Mouse (Mus musculus) heart, adult 9 months (tissue): ENCODE results near the gene Lingo3.
"Not testable (repeated sequence)": the region's sequence is repeated elsewhere in the genome, so short reads cannot be mapped to it uniquely, and the experiment has no call there.

ENCODE experiments used
- DNase-seq, 2 experiments: peaks; one replicate each; pipeline ENCODE4 v3.0.0; 2022; ENCODE audit warnings: low spot score in 2 of 2

Lingo3 gene

GRCm38 (mm10) chr10:80821991-80822390, 21.8 kb downstream of the Lingo3 start:
- no peak for DNase-seq

DNA sequence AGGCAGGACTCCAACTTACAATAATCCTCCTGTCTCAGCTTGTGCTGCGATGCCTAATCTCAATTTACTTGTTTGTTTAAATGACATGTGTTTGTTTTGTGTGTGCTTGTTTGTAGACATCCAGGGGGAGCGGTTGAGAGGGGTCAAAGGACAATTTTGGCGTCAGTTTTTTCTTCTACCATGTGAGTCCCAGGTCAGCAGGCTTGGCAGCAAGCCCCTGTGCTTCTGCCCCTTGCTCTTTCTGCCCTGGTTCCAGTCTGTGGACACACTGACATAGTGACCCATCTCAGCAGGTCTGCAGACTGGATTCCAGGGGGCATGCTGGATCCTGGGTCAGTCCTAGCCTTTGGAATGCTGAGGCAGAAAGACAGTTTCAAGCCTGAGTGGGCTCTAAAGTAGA, 24.4 kb downstream of the Lingo3 start:
- no peak for DNase-seq

- no peak for DNase-seq
Measured at GRCm38 (mm10) chr10:80818599-80819281, 25.1 kb downstream of the Lingo3 start.

DNA sequence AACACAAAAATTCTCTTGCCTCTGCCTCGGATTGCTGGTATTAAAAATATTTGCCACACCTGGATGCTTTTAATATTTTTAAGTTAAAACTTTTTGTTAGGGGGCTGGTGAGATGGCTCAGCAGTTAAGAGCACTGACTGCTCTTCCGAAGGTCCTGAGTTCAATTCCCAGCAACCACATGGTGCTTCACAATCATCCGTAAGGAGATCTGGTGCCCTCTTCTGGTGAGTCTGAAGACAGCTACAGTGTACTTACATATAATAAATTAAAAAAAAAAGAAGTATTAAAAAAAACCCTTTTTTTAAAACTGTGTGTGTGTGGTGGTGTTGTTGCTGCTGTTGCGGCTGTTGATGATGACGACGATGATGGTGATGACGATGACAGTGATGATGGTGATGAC, 25.9 kb downstream of the Lingo3 start:
- not testable (repeated sequence) for DNase-seq

- DNase-seq = no peak
Measured at GRCm38 (mm10) chr10:80817164-80817563, 26.7 kb downstream of the Lingo3 start.

- DNase-seq = not testable (repeated sequence)
Measured at GRCm38 (mm10) chr10:80816303-80816702, 27.5 kb downstream of the Lingo3 start.

- DNase-seq = no peak
Measured at GRCm38 (mm10) chr10:80814800-80815199, 29.0 kb downstream of the Lingo3 start.

GRCm38 (mm10) chr10:80813366-80813765, 30.5 kb downstream of the Lingo3 start, which contains the start of gene Jsrp1:
Gene Jsrp1 (minus strand): TSS chr10:80813498.
- DNase-seq = no peak

- DNase-seq = no peak
Measured at GRCm38 (mm10) chr10:80812391-80813041, 31.3 kb downstream of the Lingo3 start.

DNA sequence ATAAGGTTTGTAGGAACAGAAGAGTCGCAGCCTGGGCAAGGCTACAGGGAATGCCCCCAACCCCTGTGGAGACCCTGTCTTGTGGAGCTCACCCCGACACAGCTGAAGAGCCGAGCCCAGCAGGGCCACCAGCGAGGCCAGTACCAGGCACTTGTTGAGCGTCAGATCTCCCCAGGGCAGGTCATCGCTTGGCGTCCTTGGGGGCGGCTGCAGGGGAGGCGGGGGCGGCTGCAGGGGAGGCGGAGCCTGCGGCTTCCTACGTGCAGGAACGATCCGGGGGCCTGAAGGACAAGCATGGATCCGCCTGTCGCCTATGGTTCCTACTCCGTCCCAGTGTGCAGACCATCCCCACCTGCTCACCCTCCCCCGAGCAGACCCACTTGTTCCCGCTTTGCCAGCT, 33.8 kb downstream of the Lingo3 start:
- DNase-seq = no peak

DNA sequence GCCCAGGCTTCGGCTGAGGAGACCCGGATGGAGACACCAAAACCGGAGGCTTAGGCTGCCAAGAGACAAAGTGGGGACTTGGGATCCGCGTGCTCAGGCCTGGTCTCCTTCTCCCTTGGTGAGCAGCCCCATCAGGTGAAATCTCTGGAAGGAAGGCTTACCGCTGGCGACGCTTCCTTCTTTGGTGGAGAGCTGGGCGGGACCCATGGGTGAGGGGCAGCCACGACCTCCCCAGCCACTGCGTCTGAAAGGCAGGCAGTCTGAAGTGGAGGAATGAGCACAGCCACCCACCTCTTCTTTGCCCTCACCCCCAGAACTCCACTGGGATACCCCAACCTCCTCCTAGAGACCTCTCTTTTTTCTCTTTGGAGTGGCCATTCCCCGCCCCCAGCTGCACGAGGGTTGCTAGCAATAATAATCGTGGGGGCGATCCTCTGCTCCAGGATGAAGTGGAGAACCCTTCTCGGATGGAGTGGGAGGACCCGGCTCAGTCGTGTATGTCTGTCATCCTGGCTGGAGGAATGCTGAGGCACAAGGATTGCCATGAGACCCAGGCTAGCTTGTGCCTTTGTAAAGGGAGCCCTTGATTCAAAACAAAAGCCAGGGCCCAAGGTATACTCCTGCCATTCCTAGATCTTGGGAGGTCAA, 34.7 kb downstream of the Lingo3 start:
- DNase-seq = no peak

DNA sequence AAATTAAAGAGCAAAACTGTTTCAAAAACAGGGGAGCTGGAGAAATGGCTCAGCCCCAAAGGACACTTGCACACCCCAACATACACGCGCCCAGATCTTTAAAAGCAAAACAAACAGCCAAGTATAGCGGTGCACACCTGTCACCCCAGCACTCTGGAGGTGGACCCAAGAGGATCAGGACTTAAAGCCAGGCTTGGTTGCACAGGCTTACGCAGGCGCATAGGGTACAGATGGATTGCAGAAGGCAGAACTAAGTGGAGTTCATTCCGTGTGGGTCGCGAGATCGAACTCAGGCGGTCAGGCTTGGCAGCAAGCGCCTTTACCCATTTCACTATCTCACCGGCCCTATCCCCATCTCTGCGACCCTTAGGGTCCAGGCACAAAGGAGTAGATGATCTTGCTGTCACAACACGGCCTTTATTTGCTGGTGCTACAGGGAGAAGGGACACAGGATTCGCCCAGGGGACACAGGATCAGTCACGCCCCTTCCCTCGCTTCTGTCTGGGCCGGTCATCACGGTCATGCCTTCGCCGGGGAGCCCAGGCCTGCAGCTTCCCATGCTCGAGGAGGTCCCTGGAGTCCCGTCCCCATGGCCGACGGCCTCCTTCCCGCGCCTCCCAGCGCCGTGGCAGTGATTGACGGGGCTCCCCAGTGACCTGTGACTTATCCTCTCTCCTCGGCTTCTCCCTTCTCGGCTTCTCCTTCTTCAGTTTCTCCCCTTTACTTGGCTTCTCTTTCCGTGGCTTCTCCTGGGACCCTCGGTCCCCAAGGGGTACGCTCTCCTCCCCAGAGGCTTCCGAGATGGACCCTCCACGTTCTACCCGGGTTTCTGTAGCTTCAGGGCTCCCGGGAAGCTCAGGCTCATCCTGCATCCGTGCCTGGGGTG, 35.5 kb downstream of the Lingo3 start:
- no peak for DNase-seq

- peak; percentile 78 to 80 for DNase-seq
Measured at GRCm38 (mm10) chr10:80807057-80807627, 36.7 kb downstream of the Lingo3 start.

DNA sequence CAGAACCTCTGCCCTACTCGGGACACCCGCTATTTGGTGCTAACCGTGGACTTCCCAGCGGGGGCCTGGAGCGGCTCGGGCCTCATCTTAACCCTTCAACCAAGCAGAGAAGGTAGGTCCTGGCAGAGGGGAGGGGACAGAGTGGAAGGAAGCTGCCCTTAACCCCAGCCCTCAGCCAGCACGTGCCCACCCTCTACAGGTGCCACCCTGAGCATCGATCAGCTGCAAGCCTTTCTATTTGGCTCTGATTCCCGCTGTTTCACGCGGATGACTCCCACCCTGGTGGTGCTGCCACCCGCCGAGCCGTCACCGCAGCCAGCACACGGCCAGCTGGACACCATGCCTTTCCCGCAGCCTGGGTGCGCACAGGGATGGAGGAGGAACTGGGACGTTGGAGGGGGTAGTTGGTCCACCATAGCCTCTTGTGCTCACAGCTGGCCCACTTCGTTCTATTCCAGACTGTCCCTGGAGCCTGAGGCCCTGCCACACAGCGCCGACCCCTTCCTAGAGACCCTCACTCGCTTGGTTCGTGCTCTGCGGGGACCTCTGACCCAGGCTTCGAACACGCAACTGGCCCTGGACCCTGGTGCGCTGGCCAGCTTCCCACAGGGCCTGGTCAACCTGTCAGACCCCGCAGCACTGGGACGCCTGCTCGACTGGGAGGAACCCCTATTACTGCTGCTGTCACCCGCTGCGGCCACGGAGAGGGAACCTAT, 37.3 kb downstream of the Lingo3 start:
- no peak for DNase-seq

- peak in 1 of 2 experiments; percentile 56 for DNase-seq
Measured at GRCm38 (mm10) chr10:80805925-80806324, 37.9 kb downstream of the Lingo3 start.

DNA sequence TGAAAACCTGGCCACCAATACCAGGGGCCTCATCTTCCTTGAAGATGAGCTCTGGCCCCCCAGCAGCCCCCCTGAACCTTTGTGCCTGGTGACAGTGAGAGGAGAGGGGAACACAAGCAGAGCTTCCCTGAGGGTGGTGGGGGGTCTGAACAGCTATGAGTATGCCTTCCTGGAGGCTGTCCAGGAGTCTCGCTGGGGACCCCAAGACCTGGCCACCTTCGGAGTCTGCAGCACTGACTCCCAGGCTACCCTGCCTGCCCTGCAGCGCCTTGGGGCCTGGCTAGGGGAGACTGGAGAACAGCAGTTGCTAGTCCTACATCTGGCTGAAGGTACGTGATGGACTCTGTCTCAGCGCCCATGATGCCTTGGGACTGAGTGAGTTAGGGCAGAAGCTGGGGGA, 38.5 kb downstream of the Lingo3 start:
- no peak for DNase-seq

DNA sequence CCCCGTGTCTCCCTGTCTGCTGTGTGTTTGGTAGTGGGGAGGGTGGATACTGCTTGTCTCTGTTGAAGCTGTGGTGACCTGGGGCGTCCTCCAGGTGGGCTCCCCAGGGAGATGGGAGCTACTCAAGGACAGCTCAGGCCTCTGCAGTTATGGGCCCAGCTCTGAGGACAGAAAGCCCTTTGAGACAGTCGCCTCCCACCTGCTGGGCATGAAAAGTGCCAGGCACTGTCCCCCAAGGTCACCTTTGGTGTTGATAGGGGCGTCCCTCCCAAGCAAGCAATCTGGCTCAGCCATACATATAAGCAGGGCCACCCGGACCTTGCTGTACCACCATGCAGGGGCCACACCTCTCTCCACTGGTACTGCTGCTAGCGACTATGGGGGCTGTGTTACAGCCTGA, 38.9 kb downstream of the Lingo3 start, which contains the start of gene Amh:
Amh (plus strand) TSS at position 328 of the 400 bp plus-strand sequence.
- no peak for DNase-seq

DNA sequence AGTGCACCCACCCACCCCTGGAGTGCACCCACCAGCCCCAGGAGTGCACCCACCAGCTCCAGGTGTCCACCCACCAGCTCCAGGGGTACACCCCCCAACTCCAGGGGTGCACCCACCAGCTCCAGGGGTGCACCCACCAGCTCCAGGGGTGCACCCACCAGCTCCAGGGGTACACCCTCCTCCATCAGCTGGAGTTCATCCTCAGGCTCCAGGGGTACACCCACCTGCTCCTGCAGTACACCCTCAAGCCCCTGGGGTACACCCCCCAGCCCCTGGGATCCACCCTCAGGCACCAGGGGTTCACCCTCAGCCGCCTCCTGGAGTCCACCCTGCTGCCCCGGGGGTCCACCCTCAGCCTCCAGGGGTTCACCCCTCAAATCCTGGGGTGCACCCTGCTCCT, 39.5 kb downstream of the Lingo3 start:
- DNase-seq = no peak

- DNase-seq = no peak
Measured at GRCm38 (mm10) chr10:80802996-80803395, 40.8 kb downstream of the Lingo3 start.

- no peak for DNase-seq
Measured at GRCm38 (mm10) chr10:80802204-80802912, 41.5 kb downstream of the Lingo3 start.
